ENCODE assay signal across 18 mouse cellular contexts in the genomic region with DNA sequence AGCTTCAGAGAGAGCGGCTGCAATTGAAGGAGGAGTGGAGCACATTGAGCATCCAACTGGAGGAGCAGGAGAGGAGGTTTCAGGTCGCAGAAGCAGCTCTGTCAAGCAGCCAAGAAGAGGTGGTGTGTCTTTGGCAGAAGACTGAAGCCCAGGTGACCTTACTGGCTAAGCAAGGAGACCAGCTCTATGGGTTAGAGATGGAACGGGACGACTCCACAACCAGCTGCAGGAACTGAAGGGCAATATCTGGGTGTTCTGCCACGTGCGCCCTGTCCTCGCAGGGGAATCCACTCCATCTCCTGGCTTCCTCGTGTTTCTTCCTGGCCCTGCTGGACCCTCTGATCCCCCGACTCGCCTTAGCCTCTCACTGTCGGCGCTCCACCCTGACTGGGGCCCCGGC.
"Had no signal": no experiment of that assay in that cellular context is flagged by ENCODE, and none has a peak within 500 bp of the region (broad histone marks: within the 10 kb centered on the region; RNA-seq: fewer than 3 reads in every experiment).

No protein-coding gene starts in this region.

- H3K27ac ChIP-seq: midbrain, embryonic 10.5 days; midbrain, embryonic 12.5 days; neural tube, embryonic 13.5 days; neural tube, embryonic 15.5 days had no signal

- H3K4me3 ChIP-seq: midbrain, embryonic 10.5 days; midbrain, embryonic 12.5 days; myocyte; neural tube, embryonic 13.5 days; neural tube, embryonic 15.5 days had no signal

- ATAC-seq: midbrain, embryonic 16.5 days had no signal

- H3K4me1 ChIP-seq: midbrain, embryonic 10.5 days; midbrain, embryonic 12.5 days; neural tube, embryonic 13.5 days; neural tube, embryonic 15.5 days had no signal

- H3K36me3 ChIP-seq: midbrain, embryonic 10.5 days; midbrain, embryonic 12.5 days; neural tube, embryonic 13.5 days; neural tube, embryonic 15.5 days had no signal

- H3K27me3 ChIP-seq: midbrain, embryonic 12.5 days; neural tube, embryonic 13.5 days; neural tube, embryonic 15.5 days had no signal

- DNase-seq: lung, adult 18-20 months; lung, embryonic 14.5 days; lung, postnatal 10 days; lung, postnatal 4 days; midbrain, embryonic 14.5 days; retina, postnatal 1 day; right cerebral cortex, adult 18-20 months; right cerebral cortex, postnatal 25 days; right cerebral cortex, postnatal 4 days; thymus, adult 18-20 months; thymus, postnatal 14 days; thymus, postnatal 36 days had no signal
